Mouse (Mus musculus) gastrocnemius, postnatal 10 days (tissue): ENCODE measurements around the gene Gm5862. TPM values are rescaled to one million over a fixed set of nuclear protein-coding genes. Genes with fewer than 3 reads are reported as not detected.
"Not testable (repeated sequence)": the region's sequence is repeated elsewhere in the genome, so short reads cannot be mapped to it uniquely, and the experiment has no call there.

Source experiments
- DNase-seq: peaks from one replicate; pipeline ENCODE4 v3.0.0; 2021; ENCODE audit warnings: mixed read lengths
- long read RNA-seq, 2 experiments: library from polyadenylated mRNA; stranded (forward); transcript quantifications; one replicate each; pipeline ENCODE4 v2.0.0; 2021
- total RNA-seq, 2 experiments: library from RNA; stranded (reverse); gene quantifications; 2 replicates each; pipeline ENCODE4 v1.2.3; 2021

Gm5862 gene
- total RNA-seq = not detected
- long read RNA-seq, experiment 1 = 0 reads
- long read RNA-seq, experiment 2 = 0 reads

DNA sequence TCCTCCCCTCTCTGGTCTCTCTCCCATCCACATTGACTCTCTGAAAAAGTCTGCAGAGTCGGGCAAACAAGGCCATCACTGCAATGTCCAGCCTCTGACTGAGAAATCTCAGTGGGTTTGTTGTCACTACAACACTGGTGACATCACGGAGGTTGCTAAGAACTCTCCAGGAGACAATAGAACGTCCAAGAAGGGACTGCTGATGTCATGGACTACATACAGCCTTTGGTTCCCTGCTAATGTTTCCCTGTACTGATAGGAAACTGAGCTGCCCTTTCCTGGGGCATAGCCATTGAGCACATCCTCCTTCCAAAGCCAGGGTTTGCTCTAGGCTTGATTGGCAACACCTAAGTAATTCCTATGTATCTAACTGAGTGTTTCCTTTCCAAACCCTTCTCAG, at the start of gene Gm5862:
TSS of gene Gm5862 (minus strand) at position 101 of the 400 bp plus-strand sequence.
- not testable (repeated sequence) for DNase-seq

GRCm38 (mm10) chr5:26070716-26071115, 48.0 kb upstream of the Gm5862 start:
- peak; percentile 2 for DNase-seq

DNA sequence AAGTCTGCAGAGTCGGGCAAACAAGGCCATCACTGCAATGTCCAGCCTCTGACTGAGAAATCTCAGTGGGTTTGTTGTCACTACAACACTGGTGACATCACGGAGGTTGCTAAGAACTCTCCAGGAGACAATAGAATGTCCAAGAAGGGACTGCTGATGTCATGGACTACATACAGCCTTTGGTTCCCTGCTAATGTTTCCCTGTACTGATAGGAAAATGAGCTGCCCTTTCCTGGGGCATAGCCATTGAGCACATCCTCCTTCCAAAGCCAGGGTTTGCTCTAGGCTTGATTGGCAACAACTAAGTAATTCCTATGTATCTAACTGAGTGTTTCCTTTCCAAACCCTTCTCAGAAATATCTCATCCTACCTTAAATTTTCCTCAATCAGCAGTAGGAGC, 35.8 kb upstream of the Gm5862 start, which contains the start of gene Gm7347:
TSS of gene Gm7347 (minus strand) at position 101 of the 400 bp plus-strand sequence.
- not testable (repeated sequence) for DNase-seq

DNA sequence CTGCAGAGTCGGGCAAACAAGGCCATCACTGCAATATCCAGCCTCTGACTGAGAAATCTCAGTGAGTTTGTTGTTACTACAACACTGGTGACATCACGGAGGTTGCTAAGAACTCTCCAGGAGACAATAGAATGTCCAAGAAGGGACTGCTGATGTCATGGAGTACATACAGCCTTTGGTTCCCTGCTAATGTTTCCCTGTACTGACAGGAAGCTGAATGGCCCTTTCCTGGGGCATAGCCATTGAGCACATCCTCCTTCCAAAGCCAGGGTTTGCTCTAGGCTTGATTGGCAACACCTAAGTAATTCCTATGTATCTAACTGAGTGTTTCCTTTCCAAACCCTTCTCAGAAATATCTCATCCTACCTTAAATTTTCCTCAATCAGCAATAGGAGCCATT, 16.7 kb upstream of the Gm5862 start, which contains the start of gene Speer4a:
TSS of gene Speer4a (minus strand) at position 101 of the 400 bp plus-strand sequence.
- not testable (repeated sequence) for DNase-seq

DNA sequence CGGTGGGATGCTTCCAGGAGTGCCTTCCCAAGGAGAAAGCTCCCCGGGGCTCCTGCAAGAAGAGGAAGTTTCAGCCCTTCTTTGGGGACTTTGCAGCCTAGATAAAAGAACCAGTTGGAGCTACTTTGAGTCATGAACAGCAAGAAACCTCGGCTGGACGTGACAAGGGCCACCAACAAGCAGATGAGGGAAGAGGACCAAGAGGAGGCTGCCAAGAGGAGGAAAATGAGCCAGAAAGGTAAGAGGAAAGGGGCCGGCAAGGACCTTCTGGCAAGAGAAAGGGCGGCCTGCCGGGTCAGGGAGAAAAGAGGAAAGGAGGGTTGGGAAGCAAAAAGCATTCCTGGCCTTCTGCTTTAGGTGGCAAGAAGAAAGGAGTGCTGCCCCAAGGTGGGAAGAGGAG, 15.0 kb downstream of the Gm5862 start:
- DNase-seq = not testable (repeated sequence)

DNA sequence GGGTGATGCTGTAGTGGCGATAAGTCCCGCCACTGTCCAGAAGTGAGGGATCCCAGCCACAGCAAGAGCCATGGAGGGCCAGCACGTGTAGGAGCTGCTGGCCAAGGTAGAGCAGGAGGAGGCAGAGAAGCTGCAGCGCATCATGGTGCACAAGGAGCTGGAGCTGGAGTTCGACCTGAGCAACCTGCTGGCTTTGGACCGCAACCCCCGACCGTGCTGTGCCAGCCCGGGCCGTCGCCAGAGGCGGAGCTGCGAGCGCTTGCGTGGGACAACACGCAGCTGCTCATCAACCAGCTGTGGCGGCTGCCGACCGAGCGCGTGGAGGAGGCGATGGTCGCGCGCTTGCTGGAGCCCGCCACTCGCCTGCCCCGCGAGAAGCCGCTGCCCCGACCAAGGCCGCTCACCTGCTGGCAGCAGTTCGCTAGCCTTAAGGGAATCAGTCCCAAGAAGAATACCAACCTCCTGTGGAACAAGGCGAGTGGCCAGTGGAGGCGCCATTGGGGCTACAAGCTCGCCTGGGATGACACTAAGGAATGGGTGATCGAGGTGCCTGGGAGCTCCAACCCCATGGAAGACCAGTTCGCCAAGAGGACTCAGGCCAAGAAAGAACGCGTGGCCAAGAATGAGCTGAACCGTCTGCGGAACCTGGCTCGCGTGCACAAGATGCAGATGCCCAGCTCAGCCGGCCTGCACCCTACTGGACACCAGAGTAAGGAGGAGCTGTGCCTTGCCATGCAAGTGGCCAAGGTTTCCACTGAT, 15.6 kb downstream of the Gm5862 start:
- DNase-seq = peak; percentile 4

DNA sequence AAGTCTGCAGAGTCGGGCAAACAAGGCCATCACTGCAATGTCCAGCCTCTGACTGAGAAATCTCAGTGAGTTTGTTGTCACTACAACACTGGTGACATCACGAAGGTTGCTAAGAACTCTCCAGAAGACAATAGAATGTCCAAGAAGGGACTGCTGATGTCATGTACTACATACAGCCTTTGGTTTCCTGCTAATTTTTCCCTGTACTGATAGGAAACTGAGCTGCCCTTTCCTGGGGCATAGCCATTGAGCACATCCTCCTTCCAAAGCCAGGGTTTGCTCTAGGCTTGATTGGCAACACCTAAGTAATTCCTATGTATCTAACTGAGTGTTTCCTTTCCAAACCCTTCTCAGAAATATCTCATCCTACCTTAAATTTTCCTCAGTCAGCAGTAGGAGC, 18.0 kb downstream of the Gm5862 start, which contains the start of gene Gm1979:
TSS of gene Gm1979 (minus strand) at position 101 of the 400 bp plus-strand sequence.
- DNase-seq = not testable (repeated sequence)

DNA sequence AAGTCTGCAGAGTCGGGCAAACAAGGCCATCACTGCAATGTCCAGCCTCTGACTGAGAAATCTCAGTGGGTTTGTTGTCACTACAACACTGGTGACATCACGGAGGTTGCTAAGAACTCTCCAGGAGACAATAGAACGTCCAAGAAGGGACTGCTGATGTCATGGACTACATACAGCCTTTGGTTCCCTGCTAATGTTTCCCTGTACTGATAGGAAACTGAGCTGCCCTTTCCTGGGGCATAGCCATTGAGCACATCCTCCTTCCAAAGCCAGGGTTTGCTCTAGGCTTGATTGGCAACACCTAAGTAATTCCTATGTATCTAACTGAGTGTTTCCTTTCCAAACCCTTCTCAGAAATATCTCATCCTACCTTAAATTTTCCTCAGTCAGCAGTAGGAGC, 34.2 kb downstream of the Gm5862 start, which contains the start of gene Gm21698:
TSS of gene Gm21698 (minus strand) at position 101 of the 400 bp plus-strand sequence.
- not testable (repeated sequence) for DNase-seq

GRCm38 (mm10) chr5:25972563-25972962, 50.2 kb downstream of the Gm5862 start, which contains the start of gene Gm21680:
Gene Gm21680 (minus strand): TSS chr5:25972663.
- DNase-seq = not testable (repeated sequence)

Other genes starting within 250 kb of the Gm5862 start
- gene Gm21663, start 80.5 kb downstream of the Gm5862 start, total RNA-seq = not detected
- gene Gm21671, start 68.5 kb downstream of the Gm5862 start, total RNA-seq = not detected
- not detected for gene Gm21680, start 50.3 kb downstream of the Gm5862 start, total RNA-seq
- not detected for gene Gm21698, start 34.3 kb downstream of the Gm5862 start, total RNA-seq
- gene Gm1979, start 18.1 kb downstream of the Gm5862 start, total RNA-seq = not detected
- gene Speer4a, start 16.6 kb upstream of the Gm5862 start, total RNA-seq = not detected
- not detected for gene Gm7347, start 35.7 kb upstream of the Gm5862 start, total RNA-seq
- not detected for gene Gm10471, start 66.4 kb upstream of the Gm5862 start, total RNA-seq
- not detected for gene 5031410I06Rik, start 82.4 kb upstream of the Gm5862 start, total RNA-seq
- gene Gm10220, start 98.5 kb upstream of the Gm5862 start, total RNA-seq = not detected
- not detected for gene Gm7361, start 234.8 kb upstream of the Gm5862 start, total RNA-seq